ENCODE assay signal across 8 mouse cellular contexts in genomic region chr11:73199879-73200278, GRCm38 (mm10). TPM values are rescaled to one million over a fixed set of nuclear protein-coding genes. Genes with fewer than 3 reads are reported as not detected.
A peak's percentile ranks its signal among the peaks of the same experiment; 100 is the strongest.
DNase-seq lines count a peak whose midpoint lies in the region; ATAC-seq and TF ChIP-seq lines count a peak whose summit lies in the region.

No protein-coding gene starts in this region.

- peak overlapping the region; percentile 94 for H3K4me2 ChIP-seq in embryonic facial prominence, embryonic 15.5 days (replicated peaks)
- peak overlapping the region; percentile 99 for H3K4me2 ChIP-seq in intestine, postnatal 0 days (replicated peaks; ENCODE audit: low read depth)
- H3K4me2 ChIP-seq in stomach, embryonic 16.5 days (ENCODE audit: low read depth, low read length): peak overlapping the region; percentile 91

- peak overlapping the region; percentile 94 for H3K4me3 ChIP-seq in layer of hippocampus, adult 2 months
- peak overlapping the region; percentile 82 for H3K4me3 ChIP-seq in embryonic facial prominence, embryonic 15.5 days (replicated peaks)
- peak overlapping the region; percentile 74 for H3K4me3 ChIP-seq in intestine, postnatal 0 days (ENCODE audit: low read depth, low read length)
- H3K4me3 ChIP-seq in stomach, embryonic 16.5 days (replicated peaks; ENCODE audit: low read length): peak overlapping the region; percentile 70

- peaks cover 18% of the 10 kb centered on the region for H3K4me1 ChIP-seq in embryonic facial prominence, embryonic 15.5 days
- H3K4me1 ChIP-seq in intestine, postnatal 0 days (replicated peaks; ENCODE audit: control insufficient read depth, insufficient read depth, low read length): peaks cover 5% of the 10 kb centered on the region; the same call in 1 of the 2 replicates
- H3K4me1 ChIP-seq in stomach, embryonic 16.5 days (ENCODE audit: control insufficient read depth, insufficient read depth, low read length): 0 out of 2 replicates have a peak, but pooled peaks cover 3% of the 10 kb centered on the region

- H3K27ac ChIP-seq in layer of hippocampus, adult 2 months: peak overlapping the region; percentile 97; the same call in 1 of the 2 replicates
- no peak overlapping the region for H3K27ac ChIP-seq in embryonic facial prominence, embryonic 15.5 days (replicated peaks)
- peak overlapping the region; percentile 92 for H3K27ac ChIP-seq in intestine, postnatal 0 days (ENCODE audit: low read depth, low read length)
- no peak overlapping the region for H3K27ac ChIP-seq in stomach, embryonic 16.5 days (ENCODE audit: low read length)

- no peaks in the 10 kb centered on the region for H3K9me3 ChIP-seq in embryonic facial prominence, embryonic 15.5 days (replicated peaks)
- H3K9me3 ChIP-seq in intestine, postnatal 0 days (ENCODE audit: control insufficient read depth): no peaks in the 10 kb centered on the region
- no peaks in the 10 kb centered on the region for H3K9me3 ChIP-seq in stomach, embryonic 16.5 days (replicated peaks; ENCODE audit: control insufficient read depth, low read length)

- no peak for TF ChIP-seq CTCF in layer of hippocampus, adult 2 months (conservative IDR thresholded peaks at IDR 0.05)
- TF ChIP-seq CTCF in intestine, postnatal 0 days (IDR thresholded peaks at IDR 0.05; ENCODE audit: low read depth): no peak

- H3K27me3 ChIP-seq in embryonic facial prominence, embryonic 15.5 days: no peaks in the 10 kb centered on the region
- H3K27me3 ChIP-seq in intestine, postnatal 0 days (replicated peaks; ENCODE audit: control insufficient read depth, insufficient read depth, low read length): no peaks in the 10 kb centered on the region
- H3K27me3 ChIP-seq in stomach, embryonic 16.5 days (ENCODE audit: control insufficient read depth, insufficient read depth, low read length): no peaks in the 10 kb centered on the region

- WGBS in embryonic facial prominence, embryonic 15.5 days: 1% methylated on average over 12 of the region's 12 CpGs
- 2% methylated on average over 12 of the region's 12 CpGs for WGBS in intestine, postnatal 0 days
- 3% methylated on average over 12 of the region's 12 CpGs for whole genome bisulfite sequencing in stomach, embryonic 16.5 days

- ATAC-seq in embryonic facial prominence, embryonic 15.5 days (ENCODE audit: insufficient number of reproducible peaks, low FRiP score, low TSS enrichment, low read depth): no peak
- ATAC-seq in intestine, postnatal 0 days: peak; percentile 25
- ATAC-seq in stomach, embryonic 16.5 days (ENCODE audit: insufficient read depth, low FRiP score): no peak

- peaks cover 6% of the 10 kb centered on the region; the same call in 1 of the 2 replicates for H3K36me3 ChIP-seq in embryonic facial prominence, embryonic 15.5 days
- peaks cover 4% of the 10 kb centered on the region; the same call in 1 of the 2 replicates for H3K36me3 ChIP-seq in intestine, postnatal 0 days (ENCODE audit: control insufficient read depth, insufficient read depth)
- 0 out of 2 replicates have a peak, but pooled peaks cover 3% of the 10 kb centered on the region for H3K36me3 ChIP-seq in stomach, embryonic 16.5 days (ENCODE audit: control insufficient read depth, insufficient read depth, low read length)

- no peak for DNase-seq in layer of hippocampus, adult 2 months (ENCODE audit: low spot score in 2 of 2)
- DNase-seq in layer of hippocampus, adult 18-20 months (ENCODE audit: low spot score in 2 of 2): no peak
- DNase-seq in lung, postnatal 14 days: peak; percentile 14
- DNase-seq in layer of hippocampus, adult 9-11 months: no peak
- no peak for DNase-seq in cerebellum, adult 11 months

- H3K9ac ChIP-seq in embryonic facial prominence, embryonic 15.5 days: peak overlapping the region; percentile 73
- peak overlapping the region; percentile 78 for H3K9ac ChIP-seq in intestine, postnatal 0 days (ENCODE audit: low read depth, low read length)
- H3K9ac ChIP-seq in stomach, embryonic 16.5 days (ENCODE audit: low read length): peak overlapping the region; percentile 86

RNA-seq across cellular contexts. Expression of gene Shpk, which starts 0.6 kb away (rescaled TPM):
- 1 to 10 TPM; 3.1 to 3.2 TPM for total RNA-seq in layer of hippocampus, adult 2 months (2021)
- 1 to 10 TPM; 3.7 to 4.0 TPM for total RNA-seq in layer of hippocampus, adult 18-20 months (2021)
- 2.7 and 2.9 TPM in 2 replicates for polyA plus RNA-seq in embryonic facial prominence, embryonic 15.5 days (2015; fragmentation: Nextera tagmentation; extraction: Ambion mirVana)
- 21.3 and 26.3 TPM in 2 replicates for polyA plus RNA-seq in intestine, postnatal 0 days (2015; fragmentation: Nextera tagmentation; extraction: Ambion mirVana)
- polyA plus RNA-seq in stomach, embryonic 16.5 days (2015; fragmentation: Nextera tagmentation; extraction: Ambion mirVana): 3.3 and 4.0 TPM in 2 replicates

RNA-seq across cellular contexts. Expression of gene Ctns, which starts 1.0 kb away (rescaled TPM):
- total RNA-seq in layer of hippocampus, adult 2 months (2021): 10 to 100 TPM; 20.1 to 23.2 TPM
- 10 to 100 TPM; 21.1 to 22.1 TPM for total RNA-seq in layer of hippocampus, adult 18-20 months (2021)
- 23.0 and 25.5 TPM in 2 replicates for polyA plus RNA-seq in embryonic facial prominence, embryonic 15.5 days (2015; fragmentation: Nextera tagmentation; extraction: Ambion mirVana)
- 46.8 and 53.2 TPM in 2 replicates for polyA plus RNA-seq in intestine, postnatal 0 days (2015; fragmentation: Nextera tagmentation; extraction: Ambion mirVana)
- 18.3 and 19.6 TPM in 2 replicates for polyA plus RNA-seq in stomach, embryonic 16.5 days (2015; fragmentation: Nextera tagmentation; extraction: Ambion mirVana)

RNA-seq across cellular contexts. Expression of gene Tax1bp3, which starts 23.0 kb away (rescaled TPM):
- 1 to 10 TPM; 9.2 TPM for total RNA-seq in layer of hippocampus, adult 2 months (2021)
- 1 to 10 TPM; 8.6 to 8.7 TPM for total RNA-seq in layer of hippocampus, adult 18-20 months (2021)
- 210 and 221 TPM in 2 replicates for polyA plus RNA-seq in embryonic facial prominence, embryonic 15.5 days (2015; fragmentation: Nextera tagmentation; extraction: Ambion mirVana)
- polyA plus RNA-seq in intestine, postnatal 0 days (2015; fragmentation: Nextera tagmentation; extraction: Ambion mirVana): 215 and 217 TPM in 2 replicates
- polyA plus RNA-seq in stomach, embryonic 16.5 days (2015; fragmentation: Nextera tagmentation; extraction: Ambion mirVana): 214 and 230 TPM in 2 replicates

RNA-seq across cellular contexts. Expression of gene Emc6, which starts 23.0 kb away (rescaled TPM):
- 10 to 100 TPM; 44.6 to 47.5 TPM for total RNA-seq in layer of hippocampus, adult 2 months (2021)
- 10 to 100 TPM; 51.6 to 52.4 TPM for total RNA-seq in layer of hippocampus, adult 18-20 months (2021)
- 91.9 and 100 TPM in 2 replicates for polyA plus RNA-seq in embryonic facial prominence, embryonic 15.5 days (2015; fragmentation: Nextera tagmentation; extraction: Ambion mirVana)
- 114 and 120 TPM in 2 replicates for polyA plus RNA-seq in intestine, postnatal 0 days (2015; fragmentation: Nextera tagmentation; extraction: Ambion mirVana)
- polyA plus RNA-seq in stomach, embryonic 16.5 days (2015; fragmentation: Nextera tagmentation; extraction: Ambion mirVana): 94.1 and 101 TPM in 2 replicates

RNA-seq across cellular contexts. Expression of gene Trpv1, which starts 34.2 kb away (rescaled TPM):
- total RNA-seq in layer of hippocampus, adult 2 months (2021): not detected
- under 1 TPM in 1 of 2 experiments, not detected in 1; 0.23 TPM for total RNA-seq in layer of hippocampus, adult 18-20 months (2021)
- polyA plus RNA-seq in embryonic facial prominence, embryonic 15.5 days (2015; fragmentation: Nextera tagmentation; extraction: Ambion mirVana): 0.24 and 0.34 TPM in 2 replicates
- polyA plus RNA-seq in intestine, postnatal 0 days (2015; fragmentation: Nextera tagmentation; extraction: Ambion mirVana): 0.13 and 0.24 TPM in 2 replicates
- polyA plus RNA-seq in stomach, embryonic 16.5 days (2015; fragmentation: Nextera tagmentation; extraction: Ambion mirVana): not detected in 2 replicates

Comparison
In these comparisons a context has a peak if more than half of its experiments do, and no peak if none do; other contexts are left out.
1. H3K27ac ChIP-seq: peak in layer of hippocampus, adult 2 months (single experiment) and intestine, postnatal 0 days (single experiment); none in embryonic facial prominence, embryonic 15.5 days (single experiment) and stomach, embryonic 16.5 days (single experiment).
2. Peak in every context shown above with its lines, with median percentiles within 50 percentile points of each other: H3K4me3 ChIP-seq, H3K4me2 ChIP-seq and H3K9ac ChIP-seq.